Mouse (Mus musculus) small intestine, adult 2 months (tissue): ENCODE measurements around the gene Fat3. TPM values are rescaled to one million over a fixed set of nuclear protein-coding genes. Genes with fewer than 3 reads are reported as not detected.

ENCODE experiments used
- H3K27ac ChIP-seq: fragments of 200-500 bp; 2 replicates; pipeline ENCODE4 v1.5.1; 2012; ENCODE audit warnings: low read depth, low read length, control low read depth, inconsistent platforms; ENCODE audit not compliant: insufficient read depth
- H3K27me3 ChIP-seq: fragments of 200-500 bp; 2 replicates; pipeline ENCODE4 v1.6.1; 2012; ENCODE audit warnings: mild to moderate bottlenecking, moderate library complexity, low read length, inconsistent platforms; ENCODE audit not compliant: control insufficient read depth, insufficient read depth
- H3K36me3 ChIP-seq: fragments of 200-500 bp; 2 replicates; pipeline ENCODE4 v1.6.1; 2012; ENCODE audit warnings: mild to moderate bottlenecking, low read length, control low read depth, inconsistent platforms; ENCODE audit not compliant: control insufficient read depth, insufficient read depth
- H3K4me1 ChIP-seq: fragments of 200-500 bp; 2 replicates; pipeline ENCODE4 v1.6.1; 2012; ENCODE audit warnings: low read length, inconsistent platforms, mixed read lengths; ENCODE audit not compliant: control insufficient read depth, insufficient read depth, insufficient read length
- H3K4me3 ChIP-seq: fragments of 200-500 bp; 2 replicates; pipeline ENCODE4 v1.5.1; 2012; ENCODE audit warnings: low read depth, mild to moderate bottlenecking, control low read depth, inconsistent platforms, low read length, moderate library complexity
- CTCF ChIP-seq: fragments of 200-500 bp; IDR thresholded peaks from 2 replicates; pipeline ENCODE4 v1.5.1; 2012; ENCODE audit warnings: low read depth, mild to moderate bottlenecking, control low read depth, inconsistent platforms, low read length, moderate library complexity, mixed read lengths; ENCODE audit not compliant: insufficient replicate concordance, insufficient read length; ENCODE audit errors: extremely low read depth
- POLR2A ChIP-seq: fragments of 200-500 bp; IDR thresholded peaks from 2 replicates; pipeline ENCODE4 v1.6.1; 2012; ENCODE audit warnings: low read depth, mild to moderate bottlenecking, control low read depth, inconsistent platforms, low read length, moderate library complexity
- WGBS: fragments of 180-500 bp; shearing (Covaris S2); methylation state at CpG from one replicate; pipeline ENCODE4 v1.1.7; 2018; 5-methylcytosine and 5-hydroxymethylcytosine counted together
- polyA plus RNA-seq: library from polyadenylated mRNA; depleted of rRNA; stranded (reverse); fragments of >200 nt; gene quantifications from 2 replicates; pipeline ENCODE4 v1.2.3, GENCODE M21; 2012

Gene Fat3
- polyA plus RNA-seq, 1 experiment: 0.20 TPM

- Histone ChIP-seq H3K4me3 (no peak overlapping the region), H3K27me3 (no peaks in the 10 kb centered on the region), H3K27ac (no peak overlapping the region), H3K4me1 (no peaks in the 10 kb centered on the region), H3K36me3 (no peaks in the 10 kb centered on the region)
- WGBS: 67% methylated on average over 5 of the region's 5 CpGs
- TF ChIP-seq POLR2A: no peak
- TF ChIP-seq CTCF: no peak
These were observed 63.3 kb downstream of the Fat3 start for GRCm38 (mm10) chr9:16437805-16438204.

- Histone ChIP-seq H3K27ac (no peak overlapping the region), H3K27me3 (no peaks in the 10 kb centered on the region), H3K4me3 (no peak overlapping the region), H3K4me1 (no peaks in the 10 kb centered on the region), H3K36me3 (no peaks in the 10 kb centered on the region)
- no peak for TF ChIP-seq POLR2A
- no peak for TF ChIP-seq CTCF
- WGBS: 81% methylated on average over 5 of the region's 5 CpGs
These were observed 72.5 kb downstream of the Fat3 start for GRCm38 (mm10) chr9:16428589-16428988.

GRCm38 (mm10) chr9:16422707-16423106 lies 78.4 kb downstream of the Fat3 start:
- no peak overlapping the region for H3K4me3 ChIP-seq
- no peak for TF ChIP-seq POLR2A
- TF ChIP-seq CTCF: no peak
- no peaks in the 10 kb centered on the region for H3K27me3 ChIP-seq
- H3K4me1 ChIP-seq: no peaks in the 10 kb centered on the region
- no peaks in the 10 kb centered on the region for H3K36me3 ChIP-seq
- H3K27ac ChIP-seq: no peak overlapping the region
- WGBS: 76% methylated on average over 2 of the region's 2 CpGs

DNA sequence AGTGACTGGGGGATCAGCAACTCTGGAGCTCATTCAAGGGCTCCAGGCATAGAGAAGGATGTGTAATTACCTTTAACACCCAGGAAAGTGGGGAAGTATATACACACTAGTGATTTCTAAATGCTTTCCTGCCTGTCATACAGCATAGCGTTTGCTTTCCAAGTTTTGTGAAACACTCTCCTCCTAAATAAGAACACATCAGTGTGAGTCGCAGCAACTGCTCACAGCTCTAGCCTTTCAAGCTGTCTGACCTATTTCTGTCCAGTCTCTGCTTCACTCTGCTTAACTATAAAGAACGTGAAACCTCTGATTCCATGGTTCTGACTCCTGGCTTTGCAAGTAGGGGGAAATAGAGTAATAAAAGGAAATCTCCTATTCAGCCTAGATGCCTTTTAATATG lies 98.3 kb downstream of the Fat3 start:
- Histone ChIP-seq H3K36me3 (no peaks in the 10 kb centered on the region), H3K27ac (no peak overlapping the region), H3K27me3 (no peaks in the 10 kb centered on the region), H3K4me1 (no peaks in the 10 kb centered on the region), H3K4me3 (no peak overlapping the region)
- 75% methylated on average over 3 of the region's 3 CpGs for WGBS
- no peak for TF ChIP-seq CTCF
- no peak for TF ChIP-seq POLR2A

- no peak overlapping the region for H3K27ac ChIP-seq
- 48% methylated on average over 6 of the region's 6 CpGs for WGBS
- no peaks in the 10 kb centered on the region for H3K4me1 ChIP-seq
- no peaks in the 10 kb centered on the region for H3K36me3 ChIP-seq
- no peaks in the 10 kb centered on the region for H3K27me3 ChIP-seq
- no peak overlapping the region for H3K4me3 ChIP-seq
- TF ChIP-seq CTCF: no peak
- TF ChIP-seq POLR2A: no peak
These were observed 102.1 kb downstream of the Fat3 start for GRCm38 (mm10) chr9:16398734-16399686.

DNA sequence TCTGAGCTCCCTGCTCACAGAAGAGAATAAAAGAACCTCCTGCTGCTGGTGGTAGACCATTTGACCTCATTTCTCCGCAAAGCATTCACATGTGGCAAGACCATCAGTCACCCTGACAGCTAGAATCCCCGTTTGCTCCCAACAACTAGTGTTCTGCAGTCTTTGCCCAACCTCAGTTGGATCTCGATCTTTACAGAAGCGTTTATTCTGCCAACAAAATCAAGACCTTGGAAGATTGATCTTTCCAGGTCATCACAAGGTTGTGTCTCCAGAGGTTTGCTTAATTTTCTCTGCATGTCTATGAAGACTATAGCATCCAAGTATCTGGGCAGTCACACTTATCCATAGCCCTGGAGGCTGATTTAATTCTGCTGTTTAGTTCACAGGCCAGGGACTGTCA lies 111.9 kb downstream of the Fat3 start:
- H3K4me1 ChIP-seq: no peaks in the 10 kb centered on the region
- no peak overlapping the region for H3K4me3 ChIP-seq
- TF ChIP-seq CTCF (no peak), POLR2A (no peak)
- no peaks in the 10 kb centered on the region for H3K36me3 ChIP-seq
- H3K27me3 ChIP-seq: no peaks in the 10 kb centered on the region
- no peak overlapping the region for H3K27ac ChIP-seq
- WGBS: 54% methylated on average over 4 of the region's 4 CpGs

- H3K27me3 ChIP-seq: no peaks in the 10 kb centered on the region
- H3K27ac ChIP-seq: no peak overlapping the region
- no peaks in the 10 kb centered on the region for H3K4me1 ChIP-seq
- H3K4me3 ChIP-seq: no peak overlapping the region
- no peak for TF ChIP-seq POLR2A
- TF ChIP-seq CTCF: no peak
- no peaks in the 10 kb centered on the region for H3K36me3 ChIP-seq
These were observed 113.6 kb downstream of the Fat3 start for GRCm38 (mm10) chr9:16387527-16387926.
